Mouse (Mus musculus) midbrain, embryonic 14.5 days (tissue): ENCODE data around the gene D030056L22Rik. TPM values are rescaled to one million over a fixed set of nuclear protein-coding genes. Genes with fewer than 3 reads are reported as not detected.

Experiments
- ATAC-seq: fragments of 200-750 bp; cut with Nextera tagmentation; 2 replicates; pipeline ENCODE4 v1.8.0; 2017; ENCODE audit warnings: moderate number of reproducible peaks, moderate library complexity; ENCODE audit not compliant: low FRiP score, low TSS enrichment
- DNase-seq: peaks from one replicate; pipeline ENCODE4 v3.0.0-alpha.2; 2015
- H3K27ac ChIP-seq: fragments of 300-500 bp; sonication (generic); replicated peaks from 2 replicates; pipeline ENCODE4 v1.5.1; 2014; ENCODE audit warnings: mild to moderate bottlenecking, low read depth, low read length, moderate library complexity
- H3K27me3 ChIP-seq: fragments of 300-500 bp; sonication (generic); 2 replicates; pipeline ENCODE4 v1.6.1; 2014; ENCODE audit warnings: low read length, control low read depth, mixed read lengths; ENCODE audit not compliant: control insufficient read depth, insufficient read depth
- H3K36me3 ChIP-seq: fragments of 300-500 bp; sonication (generic); 2 replicates; pipeline ENCODE4 v1.6.1; 2014; ENCODE audit warnings: low read length, control low read depth; ENCODE audit not compliant: control insufficient read depth, insufficient read depth
- H3K4me1 ChIP-seq: fragments of 300-500 bp; sonication (generic); 2 replicates; pipeline ENCODE4 v1.6.1; 2014; ENCODE audit warnings: mild to moderate bottlenecking, antibody characterized with exemption, low read length, control low read depth; ENCODE audit not compliant: control insufficient read depth, insufficient read depth
- H3K4me2 ChIP-seq: fragments of 300-500 bp; sonication (generic); 2 replicates; pipeline ENCODE4 v1.6.1; 2014; ENCODE audit warnings: mild to moderate bottlenecking, low read length, moderate library complexity
- H3K4me3 ChIP-seq: fragments of 300-500 bp; sonication (generic); replicated peaks from 2 replicates; pipeline ENCODE4 v1.5.1; 2014; ENCODE audit warnings: low read depth, low read length
- H3K9ac ChIP-seq: fragments of 300-500 bp; sonication (generic); replicated peaks from 2 replicates; pipeline ENCODE4 v1.6.1; 2014; ENCODE audit warnings: mild to moderate bottlenecking, low read length, moderate library complexity
- H3K9me3 ChIP-seq: fragments of 300-500 bp; sonication (generic); 2 replicates; pipeline ENCODE4 v1.6.1; 2016; ENCODE audit warnings: low read length, control low read depth, mixed read lengths; ENCODE audit not compliant: control insufficient read depth
- WGBS: fragments of 180-500 bp; shearing (Covaris S2); extraction: QIAGEN DNeasy Blood & Tissue Kit; methylation state at CpG from one replicate; pipeline ENCODE4 v1.1.7; 2014; 5-methylcytosine and 5-hydroxymethylcytosine counted together
- polyA plus RNA-seq: library from polyadenylated mRNA; unstranded; fragments of >200 nt; fragmentation: Nextera tagmentation; extraction: Ambion mirVana; gene quantifications from 2 replicates; pipeline ENCODE4 v1.2.1, GENCODE M21; 2014

The D030056L22Rik gene
- polyA plus RNA-seq, 1 experiment from 2014 or later: 68.7 TPM

DNA sequence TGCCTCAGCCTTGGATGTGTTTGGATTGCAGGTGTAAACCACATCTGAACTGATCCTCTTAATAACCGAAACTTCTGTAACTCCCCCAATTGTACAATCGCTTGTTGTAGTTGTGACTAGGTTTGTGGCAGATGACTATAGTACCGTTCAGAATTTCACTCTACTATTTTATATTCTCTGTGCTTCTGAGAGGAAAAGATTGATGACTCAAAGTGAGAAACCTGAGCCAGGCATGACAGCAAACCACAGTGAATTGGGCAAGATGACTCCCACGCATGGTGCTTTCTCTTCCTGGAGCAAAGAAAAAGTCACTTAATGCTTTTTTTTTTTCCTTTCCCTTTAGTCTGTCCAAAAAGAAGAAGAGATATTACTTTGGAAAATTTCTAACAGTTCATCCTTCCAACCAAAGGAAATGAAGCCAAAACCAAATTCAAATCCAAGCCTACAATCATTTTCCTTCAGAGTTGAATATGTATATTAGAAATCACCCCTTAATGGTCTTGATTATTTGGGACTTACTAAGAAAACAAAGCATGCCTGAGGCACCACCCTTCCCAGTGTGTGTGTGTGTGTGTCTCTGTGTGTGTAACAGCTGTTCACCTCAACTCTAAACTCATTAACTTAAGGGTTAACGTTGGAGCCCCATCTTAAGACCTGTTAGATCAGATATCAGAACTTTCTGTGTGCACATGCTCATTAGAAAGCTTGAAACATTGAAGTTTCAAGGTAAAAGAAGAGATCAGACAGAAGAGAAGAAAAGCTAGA, 33.8 kb downstream of the D030056L22Rik start:
- Histone ChIP-seq H3K9me3 (no peaks in the 10 kb centered on the region), H3K4me1 (peaks cover 4% of the 10 kb centered on the region; the same call in 1 of the 2 replicates), H3K9ac (no peak overlapping the region), H3K27me3 (peaks cover 3% of the 10 kb centered on the region; the same call in 1 of the 2 replicates), H3K27ac (no peak overlapping the region), H3K4me3 (no peak overlapping the region), H3K36me3 (no peaks in the 10 kb centered on the region), H3K4me2 (no peak overlapping the region)
- 91% methylated on average over 5 of the region's 5 CpGs for WGBS
- ATAC-seq (no peak), DNase-seq (no peak)

GRCm38 (mm10) chr19:18747379-18747778, 34.4 kb downstream of the D030056L22Rik start:
- H3K27me3 ChIP-seq: peaks cover 3% of the 10 kb centered on the region; the same call in 1 of the 2 replicates
- no peak overlapping the region for H3K4me3 ChIP-seq
- DNase-seq (no peak), ATAC-seq (no peak)
- H3K9ac ChIP-seq: no peak overlapping the region
- H3K27ac ChIP-seq: no peak overlapping the region
- no peak overlapping the region for H3K4me2 ChIP-seq
- 94% methylated on average over 4 of the region's 4 CpGs for WGBS
- H3K9me3 ChIP-seq: no peaks in the 10 kb centered on the region
- peaks cover 4% of the 10 kb centered on the region; the same call in 1 of the 2 replicates for H3K4me1 ChIP-seq
- no peaks in the 10 kb centered on the region for H3K36me3 ChIP-seq

DNA sequence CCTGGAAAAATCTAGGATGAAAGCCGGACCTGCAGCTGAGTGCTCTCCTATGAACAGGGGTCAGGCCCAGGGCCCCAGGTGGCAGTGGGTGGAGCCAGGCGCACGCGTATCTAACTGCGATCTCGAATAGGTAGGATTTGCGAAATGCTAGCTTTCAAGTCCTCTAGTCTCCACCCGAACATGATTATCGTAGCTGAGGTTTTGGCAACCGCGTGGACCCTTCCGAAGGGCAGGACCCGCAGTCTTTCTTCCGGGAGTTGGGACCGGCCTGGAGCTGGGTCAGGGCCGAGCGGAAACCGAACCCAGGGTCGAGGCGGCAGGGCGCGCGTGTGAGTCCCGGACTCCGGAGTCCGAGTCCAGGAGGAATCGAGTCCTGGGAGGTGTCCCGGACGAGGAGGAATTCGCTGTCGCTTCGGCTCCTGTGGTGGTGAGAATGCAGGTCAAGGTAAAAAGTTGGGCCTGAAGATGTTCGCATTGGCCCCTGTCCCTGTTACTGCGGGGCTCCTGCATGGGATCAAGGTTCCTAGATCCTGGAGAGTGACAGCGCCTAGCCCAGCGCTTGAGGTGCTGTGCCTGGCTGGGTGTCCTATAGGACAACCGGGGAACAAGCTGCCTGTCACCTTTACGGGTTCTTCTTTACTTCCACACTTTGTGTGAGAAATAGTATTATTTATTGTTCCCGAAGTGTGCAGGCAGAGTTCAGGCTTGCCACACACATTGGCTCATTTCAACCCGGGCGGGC, 36.8 kb downstream of the D030056L22Rik start, which contains the start of gene Trpm6:
TSS of gene Trpm6 (plus strand) at position 386 of the 742 bp plus-strand sequence.
- Histone ChIP-seq H3K27me3 (peaks cover 3% of the 10 kb centered on the region; the same call in 1 of the 2 replicates), H3K4me3 (peak within 1 kb of the TSS; percentile 30), H3K4me2 (peak within 1 kb of the TSS; percentile 60), H3K9ac (peak within 1 kb of the TSS; percentile 28; the same call in 1 of the 2 replicates), H3K27ac (no peak within 1 kb of the TSS), H3K9me3 (no peaks in the 10 kb centered on the region), H3K4me1 (peaks cover 4% of the 10 kb centered on the region; the same call in 1 of the 2 replicates), H3K36me3 (no peaks in the 10 kb centered on the region)
- WGBS: 6% methylated on average over 41 of the region's 41 CpGs
- DNase-seq (peak; percentile 14), ATAC-seq (peak; percentile 31; the same call in 1 of the 2 replicates)

DNA sequence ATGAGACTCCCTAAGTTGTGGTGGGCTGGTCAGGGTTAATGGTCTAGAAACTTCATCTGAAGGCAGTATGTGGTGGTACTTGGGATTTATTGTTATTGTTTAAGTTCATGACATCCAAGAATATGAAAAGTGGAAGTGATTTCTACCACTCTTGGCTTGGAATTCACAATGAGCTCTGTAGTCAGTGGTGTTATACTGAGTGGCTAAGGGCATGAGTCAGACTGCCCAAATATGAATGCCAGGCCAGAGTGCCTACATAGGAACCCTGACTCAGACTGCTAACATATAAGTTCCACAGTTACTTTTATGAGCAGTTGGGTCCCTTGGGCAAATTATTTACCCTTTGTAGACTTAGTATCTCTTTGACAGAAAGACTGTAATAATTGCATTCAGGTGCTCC, 44.2 kb downstream of the D030056L22Rik start:
- Histone ChIP-seq H3K27me3 (no peaks in the 10 kb centered on the region), H3K4me1 (no peaks in the 10 kb centered on the region), H3K4me3 (no peak overlapping the region), H3K27ac (no peak overlapping the region), H3K9me3 (no peaks in the 10 kb centered on the region), H3K36me3 (no peaks in the 10 kb centered on the region), H3K4me2 (no peak overlapping the region), H3K9ac (no peak overlapping the region)
- DNase-seq: no peak
- no peak for ATAC-seq

GRCm38 (mm10) chr19:18757706-18758105, 44.7 kb downstream of the D030056L22Rik start:
- DNase-seq (no peak), ATAC-seq (no peak)
- WGBS: 23% methylated on average over 4 of the region's 4 CpGs
- Histone ChIP-seq H3K4me2 (no peak overlapping the region), H3K4me3 (no peak overlapping the region), H3K4me1 (no peaks in the 10 kb centered on the region), H3K9me3 (no peaks in the 10 kb centered on the region), H3K27ac (no peak overlapping the region), H3K27me3 (no peaks in the 10 kb centered on the region), H3K9ac (no peak overlapping the region), H3K36me3 (no peaks in the 10 kb centered on the region)

- Histone ChIP-seq H3K27ac (no peak overlapping the region), H3K27me3 (no peaks in the 10 kb centered on the region), H3K9ac (no peak overlapping the region), H3K4me2 (no peak overlapping the region), H3K9me3 (no peaks in the 10 kb centered on the region), H3K4me3 (no peak overlapping the region), H3K4me1 (no peaks in the 10 kb centered on the region), H3K36me3 (no peaks in the 10 kb centered on the region)
- DNase-seq: no peak
- ATAC-seq: no peak
- WGBS: 12% methylated on average over 6 of the region's 6 CpGs
These were observed 45.3 kb downstream of the D030056L22Rik start for GRCm38 (mm10) chr19:18758269-18758668.

GRCm38 (mm10) chr19:18758916-18759315, 45.9 kb downstream of the D030056L22Rik start:
- Histone ChIP-seq H3K27ac (no peak overlapping the region), H3K9ac (no peak overlapping the region), H3K36me3 (no peaks in the 10 kb centered on the region), H3K9me3 (no peaks in the 10 kb centered on the region), H3K4me2 (no peak overlapping the region), H3K4me3 (no peak overlapping the region), H3K4me1 (no peaks in the 10 kb centered on the region), H3K27me3 (no peaks in the 10 kb centered on the region)
- ATAC-seq (no peak), DNase-seq (peak; percentile 17)
- WGBS: 8% methylated on average over 9 of the region's 9 CpGs

- H3K27me3 ChIP-seq: no peaks in the 10 kb centered on the region
These were observed 53.4 kb downstream of the D030056L22Rik start for GRCm38 (mm10) chr19:18766399-18766798.

More at GRCm38 (mm10) chr19:18766399-18766798, 53.4 kb downstream of the D030056L22Rik start:
- H3K27ac ChIP-seq: no peak overlapping the region
- no peaks in the 10 kb centered on the region for H3K36me3 ChIP-seq
- no peak overlapping the region for H3K9ac ChIP-seq
- no peaks in the 10 kb centered on the region for H3K9me3 ChIP-seq
- DNase-seq (no peak), ATAC-seq (no peak)
- no peak overlapping the region for H3K4me3 ChIP-seq
- 92% methylated on average over 5 of the region's 5 CpGs for WGBS
- no peak overlapping the region for H3K4me2 ChIP-seq
- no peaks in the 10 kb centered on the region for H3K4me1 ChIP-seq
